Mouse (Mus musculus): ENCODE results near the gene Pam16.

Gene Pam16

GRCm38 (mm10) chr16:4607818-4608531 lies 16.8 kb downstream of the Pam16 start:
- peak; percentile 88 for DNase-seq

GRCm38 (mm10) chr16:4606431-4607084 lies 18.2 kb downstream of the Pam16 start:
- peak; percentile 92 for DNase-seq

GRCm38 (mm10) chr16:4605514-4606131 lies 19.2 kb downstream of the Pam16 start:
- no peak for DNase-seq

GRCm38 (mm10) chr16:4604293-4604837 lies 20.4 kb downstream of the Pam16 start:
- DNase-seq: peak; percentile 46

- DNase-seq: no peak
Measured at GRCm38 (mm10) chr16:4603453-4603837, 21.3 kb downstream of the Pam16 start.

- peak; percentile 39 for DNase-seq
Measured at GRCm38 (mm10) chr16:4602766-4603452, 21.9 kb downstream of the Pam16 start.

- no peak for DNase-seq
Measured at GRCm38 (mm10) chr16:4602189-4602588, 22.6 kb downstream of the Pam16 start.

- no peak for DNase-seq
Measured at GRCm38 (mm10) chr16:4600701-4601310, 24.0 kb downstream of the Pam16 start.

- DNase-seq: no peak
Measured at GRCm38 (mm10) chr16:4599616-4600015, 25.2 kb downstream of the Pam16 start.

GRCm38 (mm10) chr16:4598891-4599543 lies 25.8 kb downstream of the Pam16 start:
- no peak for DNase-seq

GRCm38 (mm10) chr16:4598041-4598440 lies 26.7 kb downstream of the Pam16 start:
- DNase-seq: no peak

GRCm38 (mm10) chr16:4597296-4597695 lies 27.5 kb downstream of the Pam16 start:
- peak; percentile 68 for DNase-seq

- DNase-seq: no peak
Measured at GRCm38 (mm10) chr16:4596836-4597235, 28.0 kb downstream of the Pam16 start.

GRCm38 (mm10) chr16:4596141-4596728 lies 28.6 kb downstream of the Pam16 start:
- peak; percentile 43 for DNase-seq

GRCm38 (mm10) chr16:4595527-4595963 lies 29.2 kb downstream of the Pam16 start:
- DNase-seq: peak; percentile 78

GRCm38 (mm10) chr16:4594814-4595526 lies 29.8 kb downstream of the Pam16 start:
- peak; percentile 61 for DNase-seq

GRCm38 (mm10) chr16:4593971-4594813 lies 30.6 kb downstream of the Pam16 start, which contains the start of gene Glis2:
Glis2 (plus strand) TSS chr16:4594713.
- DNase-seq: peak; percentile 73

GRCm38 (mm10) chr16:4592909-4593875 lies 31.6 kb downstream of the Pam16 start:
- peak; percentile 83 for DNase-seq

- DNase-seq: no peak
Measured at GRCm38 (mm10) chr16:4590236-4590635, 34.6 kb downstream of the Pam16 start.
